8 mouse cellular contexts compared by ENCODE assay signal in genomic region chr14:15082889-15083288, GRCm38 (mm10).
"Had no signal": no experiment of that assay in that cellular context is flagged by ENCODE, and none has a peak within 500 bp of the region (broad histone marks: within the 10 kb centered on the region; RNA-seq: fewer than 3 reads in every experiment).

No protein-coding gene starts in this region.

- ATAC-seq: intestine, embryonic 16.5 days had no signal

- H3K27me3 ChIP-seq: kidney, embryonic 15.5 days; neural tube, embryonic 12.5 days had no signal

- H3K27ac ChIP-seq: kidney, embryonic 15.5 days; liver, embryonic 14.5 days; neural tube, embryonic 12.5 days; stomach, postnatal 0 days had no signal

- H3K9me3 ChIP-seq: kidney, embryonic 15.5 days; neural tube, embryonic 12.5 days had no signal

- H3K4me3 ChIP-seq: kidney, embryonic 15.5 days; neural tube, embryonic 12.5 days had no signal

- H3K9ac ChIP-seq: kidney, embryonic 15.5 days; liver, embryonic 14.5 days; neural tube, embryonic 12.5 days had no signal

- H3K4me2 ChIP-seq: kidney, embryonic 15.5 days; neural tube, embryonic 12.5 days had no signal

- DNase-seq: kidney, adult 2 months; kidney, postnatal 14 days; lung, adult 18-20 months had no signal

- H3K4me1 ChIP-seq: kidney, embryonic 15.5 days; neural tube, embryonic 12.5 days had no signal

- H3K36me3 ChIP-seq: kidney, embryonic 15.5 days; neural tube, embryonic 12.5 days had no signal
